Mouse (Mus musculus) liver, embryonic 14.5 days (tissue): ENCODE results near the gene Astn2.

Experiments used
- CTCF ChIP-seq: IDR thresholded peaks from 2 replicates; pipeline ENCODE4 v1.5.1; 2016; ENCODE audit warnings: antibody characterized with exemption, low read depth, control low read depth
- EP300 ChIP-seq: IDR thresholded peaks from 2 replicates; pipeline ENCODE4 v1.6.1; 2016; ENCODE audit warnings: antibody characterized with exemption, low read depth

- TF ChIP-seq CTCF (no peak), EP300 (no peak)
Observed at GRCm38 (mm10) chr4:66378586-66378985, 25.8 kb downstream of the Astn2 start.
